Mouse (Mus musculus) midbrain, embryonic 15.5 days (tissue): Measurements from ENCODE around the gene Mst1r. TPM values are rescaled to one million over a fixed set of nuclear protein-coding genes. Genes with fewer than 3 reads are reported as not detected.

Experiments used
- ATAC-seq: fragments of 200-750 bp; cut with Nextera tagmentation; replicated peaks from 2 replicates; pipeline ENCODE4 v1.8.0; 2017; ENCODE audit warnings: moderate TSS enrichment
- H3K27ac ChIP-seq: fragments of 300-500 bp; sonication (generic); 2 replicates; pipeline ENCODE4 v1.5.1; 2015; ENCODE audit warnings: mild to moderate bottlenecking, inconsistent platforms
- H3K27me3 ChIP-seq: fragments of 300-500 bp; sonication (generic); replicated peaks from 2 replicates; pipeline ENCODE4 v1.6.1; 2015; ENCODE audit warnings: inconsistent platforms
- H3K36me3 ChIP-seq: fragments of 300-500 bp; sonication (generic); replicated peaks from 2 replicates; pipeline ENCODE4 v1.6.1; 2015; ENCODE audit warnings: inconsistent platforms
- H3K4me1 ChIP-seq: fragments of 300-500 bp; sonication (generic); 2 replicates; pipeline ENCODE4 v1.6.1; 2015; ENCODE audit warnings: inconsistent platforms
- H3K4me2 ChIP-seq: fragments of 300-500 bp; sonication (generic); 2 replicates; pipeline ENCODE4 v1.6.1; 2015; ENCODE audit warnings: inconsistent platforms, mild to moderate bottlenecking, moderate library complexity
- H3K4me3 ChIP-seq: fragments of 300-500 bp; sonication (generic); 2 replicates; pipeline ENCODE4 v1.5.1; 2015; ENCODE audit warnings: mild to moderate bottlenecking, inconsistent platforms
- H3K9ac ChIP-seq: fragments of 300-500 bp; sonication (generic); 2 replicates; pipeline ENCODE4 v1.6.1; 2015; ENCODE audit warnings: mild to moderate bottlenecking, inconsistent platforms
- H3K9me3 ChIP-seq: fragments of 300-500 bp; sonication (generic); 2 replicates; pipeline ENCODE4 v1.6.1; 2016; ENCODE audit warnings: inconsistent platforms
- WGBS: fragments of 180-500 bp; shearing (Covaris S2); methylation state at CpG from one replicate; pipeline ENCODE4 v1.1.7; 2015; ENCODE audit warnings: mixed read lengths; 5-methylcytosine and 5-hydroxymethylcytosine counted together
- polyA plus RNA-seq: library from polyadenylated mRNA; unstranded; fragments of >200 nt; fragmentation: Nextera tagmentation; extraction: Ambion mirVana; gene quantifications from 2 replicates; pipeline ENCODE4 v1.2.1, GENCODE M21; 2015

The Mst1r gene
- polyA plus RNA-seq, 1 experiment from 2014 or later: 1.9 TPM

DNA sequence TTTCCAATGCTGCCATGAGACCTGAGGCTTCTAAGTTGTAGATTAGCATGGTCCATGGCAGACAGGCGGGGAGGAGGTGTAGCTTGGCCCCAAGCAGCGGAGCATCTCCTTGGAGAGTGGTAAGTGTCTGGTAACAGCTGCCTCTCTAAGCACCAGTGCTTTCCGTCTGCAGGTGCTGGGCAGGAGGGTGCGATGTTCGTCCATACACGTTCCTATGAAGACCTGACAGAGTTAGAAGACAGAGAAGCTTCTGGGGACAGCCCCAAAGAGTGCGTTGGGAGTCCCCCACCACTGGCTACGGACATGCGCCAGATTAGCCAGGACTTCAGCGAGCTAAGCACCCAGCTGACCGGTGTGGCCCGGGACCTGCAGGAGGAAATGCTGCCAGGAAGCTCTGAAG, 6.8 kb upstream of the Mst1r start:
- Histone ChIP-seq H3K36me3 (peaks cover 9% of the 10 kb centered on the region; the same call in 1 of the 2 replicates), H3K27me3 (peaks cover 14% of the 10 kb centered on the region), H3K4me1 (peaks cover 10% of the 10 kb centered on the region), H3K9ac (no peak overlapping the region), H3K4me2 (no peak overlapping the region), H3K4me3 (no peak overlapping the region), H3K9me3 (no peaks in the 10 kb centered on the region), H3K27ac (no peak overlapping the region)
- WGBS: 65% methylated on average over 12 of the region's 12 CpGs
- no peak for ATAC-seq

DNA sequence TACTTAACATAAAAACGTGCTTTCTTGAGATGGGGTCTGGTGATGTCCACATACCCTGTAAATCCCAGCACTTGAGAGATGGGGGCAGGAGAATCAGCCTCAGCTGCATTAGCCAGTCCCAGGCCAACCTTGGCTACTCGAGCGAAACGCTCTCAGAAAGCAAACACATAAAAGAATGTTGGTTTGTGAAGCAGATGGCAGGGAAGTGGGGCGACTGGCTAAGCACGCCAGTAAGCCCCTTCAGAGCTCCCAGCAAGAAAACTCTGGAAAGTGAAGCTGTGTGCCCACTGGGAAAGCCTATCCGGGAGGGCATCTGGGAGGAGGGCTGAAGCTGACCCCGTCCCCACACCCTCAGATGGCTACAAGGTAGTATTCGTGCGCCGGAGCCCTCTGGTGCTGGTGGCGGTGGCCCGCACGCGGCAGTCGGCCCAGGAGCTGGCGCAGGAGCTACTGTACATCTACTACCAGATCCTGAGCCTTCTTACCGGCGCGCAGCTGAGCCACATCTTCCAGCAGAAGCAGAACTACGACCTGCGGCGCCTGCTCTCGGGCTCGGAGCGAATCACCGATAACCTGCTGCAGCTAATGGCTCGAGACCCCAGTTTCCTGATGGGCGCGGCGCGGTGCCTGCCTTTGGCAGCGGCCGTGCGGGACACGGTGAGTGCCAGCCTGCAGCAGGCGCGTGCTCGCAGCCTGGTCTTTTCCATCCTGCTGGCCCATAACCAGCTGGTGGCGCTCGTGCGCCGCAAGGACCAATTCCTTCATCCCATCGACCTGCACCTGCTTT, 5.6 kb upstream of the Mst1r start:
- Histone ChIP-seq H3K4me3 (peak overlapping the region; percentile 36), H3K9ac (peak overlapping the region; percentile 51), H3K27ac (peak overlapping the region; percentile 54; the same call in 1 of the 2 replicates), H3K4me2 (peak overlapping the region; percentile 62), H3K9me3 (no peaks in the 10 kb centered on the region), H3K4me1 (peaks cover 10% of the 10 kb centered on the region), H3K27me3 (peaks cover 14% of the 10 kb centered on the region), H3K36me3 (peaks cover 9% of the 10 kb centered on the region; the same call in 1 of the 2 replicates)
- ATAC-seq: peak; percentile 62
- 3% methylated on average over 44 of the region's 44 CpGs for WGBS

DNA sequence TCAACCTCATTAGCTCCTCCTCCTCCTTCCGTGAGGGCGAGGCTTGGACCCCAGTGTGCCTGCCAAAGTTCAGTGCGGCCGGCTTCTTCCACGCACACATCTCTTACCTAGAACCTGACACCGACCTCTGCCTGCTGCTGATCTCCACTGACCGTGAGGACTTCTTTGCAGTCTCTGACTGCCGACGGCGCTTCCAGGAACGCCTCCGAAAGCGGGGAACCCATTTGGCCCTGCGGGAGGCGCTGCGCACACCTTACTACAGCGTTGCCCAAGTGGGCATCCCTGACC, 5.1 kb upstream of the Mst1r start:
- H3K4me3 ChIP-seq: peak overlapping the region; percentile 36; the same call in 1 of the 2 replicates
- peaks cover 14% of the 10 kb centered on the region for H3K27me3 ChIP-seq
- peaks cover 13% of the 10 kb centered on the region for H3K4me1 ChIP-seq
- H3K27ac ChIP-seq: no peak overlapping the region
- H3K36me3 ChIP-seq: peaks cover 9% of the 10 kb centered on the region; the same call in 1 of the 2 replicates
- 0 out of 2 replicates have a peak, but pooled peaks have one; percentile 8 for ATAC-seq
- H3K9ac ChIP-seq: peak overlapping the region; percentile 51; the same call in 1 of the 2 replicates
- peak overlapping the region; percentile 62 for H3K4me2 ChIP-seq
- H3K9me3 ChIP-seq: no peaks in the 10 kb centered on the region
- 13% methylated on average over 17 of the region's 17 CpGs for WGBS

DNA sequence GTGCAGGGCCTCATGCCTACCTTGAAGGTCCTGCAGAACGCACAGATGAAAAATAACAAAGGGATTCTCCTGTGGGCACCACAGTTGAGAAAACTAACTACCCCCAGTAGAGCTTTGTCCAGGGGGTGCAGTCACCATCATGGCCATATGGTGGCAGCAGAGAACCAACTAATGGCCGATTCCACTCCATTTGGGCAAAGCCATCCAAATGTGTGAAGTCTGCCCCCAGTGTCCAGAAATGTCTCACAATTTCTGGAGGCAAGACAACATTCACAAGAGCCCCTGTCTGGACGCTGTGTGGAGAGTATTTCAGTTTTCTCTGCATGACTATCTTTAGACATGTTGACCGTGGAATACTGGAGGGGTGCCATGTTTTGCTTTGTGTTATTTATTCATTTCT, 1.9 kb upstream of the Mst1r start:
- Histone ChIP-seq H3K27ac (0 out of 2 replicates have a peak overlapping the region, but pooled peaks have one; percentile 7), H3K9me3 (no peaks in the 10 kb centered on the region), H3K36me3 (0 out of 2 replicates have a peak, but pooled peaks cover 5% of the 10 kb centered on the region), H3K4me1 (peaks cover 23% of the 10 kb centered on the region), H3K27me3 (peaks cover 9% of the 10 kb centered on the region), H3K4me2 (no peak overlapping the region), H3K4me3 (no peak overlapping the region), H3K9ac (no peak overlapping the region)
- ATAC-seq: peak; percentile 46
- WGBS: 4% methylated on average over 4 of the region's 4 CpGs

DNA sequence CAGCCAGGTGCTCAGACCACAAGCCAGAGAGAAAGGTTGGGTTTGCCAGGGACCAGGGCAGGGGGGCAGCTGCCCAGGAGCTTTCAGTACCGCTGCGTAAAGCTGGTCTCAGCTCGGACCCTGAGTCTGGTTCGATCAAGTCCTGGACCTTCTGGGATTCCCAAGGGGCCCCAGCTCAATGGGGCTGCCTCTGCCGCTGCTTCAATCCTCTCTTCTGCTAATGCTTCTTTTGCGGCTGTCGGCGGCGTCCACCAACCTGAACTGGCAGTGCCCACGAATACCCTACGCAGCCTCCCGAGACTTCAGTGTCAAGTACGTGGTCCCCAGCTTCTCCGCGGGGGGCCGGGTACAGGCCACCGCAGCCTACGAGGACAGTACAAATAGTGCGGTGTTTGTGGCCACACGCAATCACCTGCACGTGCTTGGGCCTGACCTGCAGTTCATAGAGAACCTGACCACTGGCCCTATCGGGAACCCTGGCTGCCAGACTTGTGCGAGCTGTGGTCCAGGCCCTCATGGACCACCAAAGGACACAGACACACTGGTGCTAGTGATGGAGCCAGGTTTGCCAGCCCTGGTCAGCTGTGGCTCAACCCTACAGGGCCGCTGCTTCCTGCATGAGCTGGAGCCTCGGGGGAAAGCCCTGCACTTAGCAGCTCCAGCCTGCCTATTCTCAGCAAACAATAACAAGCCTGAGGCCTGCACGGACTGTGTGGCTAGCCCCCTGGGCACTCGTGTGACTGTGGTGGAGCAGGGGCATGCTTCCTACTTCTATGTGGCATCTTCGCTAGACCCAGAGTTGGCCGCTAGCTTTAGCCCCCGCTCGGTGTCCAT, 511 bp downstream of the Mst1r start:
- Histone ChIP-seq H3K9ac (peak overlapping the region; percentile 18), H3K27me3 (no peaks in the 10 kb centered on the region), H3K36me3 (no peaks in the 10 kb centered on the region), H3K4me2 (peak overlapping the region; percentile 48), H3K9me3 (no peaks in the 10 kb centered on the region), H3K27ac (no peak overlapping the region), H3K4me1 (peaks cover 13% of the 10 kb centered on the region; the same call in 1 of the 2 replicates), H3K4me3 (peak overlapping the region; percentile 23)
- 42% methylated on average over 31 of the region's 31 CpGs for WGBS
- ATAC-seq: no peak

DNA sequence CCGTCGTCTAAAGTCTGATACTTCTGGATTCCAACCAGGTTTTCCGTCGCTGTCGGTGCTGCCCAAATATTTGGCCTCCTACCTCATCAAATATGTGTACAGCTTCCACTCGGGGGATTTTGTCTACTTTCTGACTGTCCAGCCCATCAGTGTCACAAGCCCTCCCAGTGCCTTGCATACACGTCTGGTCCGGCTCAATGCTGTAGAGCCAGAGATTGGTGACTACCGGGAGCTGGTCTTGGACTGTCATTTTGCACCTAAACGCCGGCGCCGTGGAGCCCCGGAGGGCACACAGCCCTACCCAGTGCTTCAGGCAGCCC, 1.1 kb downstream of the Mst1r start:
- no peaks in the 10 kb centered on the region for H3K27me3 ChIP-seq
- H3K4me2 ChIP-seq: no peak overlapping the region
- no peaks in the 10 kb centered on the region for H3K36me3 ChIP-seq
- no peak overlapping the region for H3K27ac ChIP-seq
- WGBS: 84% methylated on average over 14 of the region's 14 CpGs
- H3K9ac ChIP-seq: no peak overlapping the region
- H3K4me1 ChIP-seq: peaks cover 13% of the 10 kb centered on the region; the same call in 1 of the 2 replicates
- no peak for ATAC-seq
- H3K4me3 ChIP-seq: no peak overlapping the region
- no peaks in the 10 kb centered on the region for H3K9me3 ChIP-seq

DNA sequence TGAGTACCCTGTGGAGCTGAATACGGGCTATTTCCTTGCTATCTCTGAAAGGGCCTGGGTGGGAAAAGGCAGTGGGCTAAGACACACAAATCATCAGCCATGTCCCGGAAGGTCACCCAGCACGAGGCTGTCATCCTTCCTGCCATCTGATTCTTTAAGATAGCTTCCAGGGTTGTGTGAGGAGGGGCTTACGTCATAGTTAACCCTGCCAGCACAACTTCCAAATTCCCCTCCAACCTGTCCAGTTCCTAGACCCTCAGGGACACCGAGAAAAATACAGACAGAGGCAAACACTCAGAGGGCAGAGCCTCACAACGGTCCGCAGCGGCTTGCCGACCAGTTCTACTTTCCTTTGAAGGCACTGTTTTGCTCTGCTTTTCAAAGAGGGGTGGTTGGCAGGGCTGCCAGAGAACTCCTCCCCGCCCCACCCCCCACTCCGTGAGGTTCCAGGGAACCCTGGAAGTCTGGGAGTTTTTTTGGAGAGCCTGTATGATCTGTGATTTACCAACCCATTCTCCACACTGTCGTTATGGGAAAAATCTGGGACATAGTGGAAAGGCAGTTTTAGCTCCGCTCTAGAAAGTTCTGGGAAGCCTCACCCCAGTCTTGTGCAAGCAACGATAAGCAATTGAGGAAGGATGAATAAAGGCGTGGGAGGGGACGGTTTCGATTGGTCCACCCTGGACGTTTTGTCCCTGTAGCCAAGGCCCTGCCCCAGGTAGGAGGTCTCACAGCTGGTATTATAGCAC, 1.9 kb downstream of the Mst1r start:
- H3K4me3 ChIP-seq: no peak overlapping the region
- H3K4me2 ChIP-seq: no peak overlapping the region

DNA sequence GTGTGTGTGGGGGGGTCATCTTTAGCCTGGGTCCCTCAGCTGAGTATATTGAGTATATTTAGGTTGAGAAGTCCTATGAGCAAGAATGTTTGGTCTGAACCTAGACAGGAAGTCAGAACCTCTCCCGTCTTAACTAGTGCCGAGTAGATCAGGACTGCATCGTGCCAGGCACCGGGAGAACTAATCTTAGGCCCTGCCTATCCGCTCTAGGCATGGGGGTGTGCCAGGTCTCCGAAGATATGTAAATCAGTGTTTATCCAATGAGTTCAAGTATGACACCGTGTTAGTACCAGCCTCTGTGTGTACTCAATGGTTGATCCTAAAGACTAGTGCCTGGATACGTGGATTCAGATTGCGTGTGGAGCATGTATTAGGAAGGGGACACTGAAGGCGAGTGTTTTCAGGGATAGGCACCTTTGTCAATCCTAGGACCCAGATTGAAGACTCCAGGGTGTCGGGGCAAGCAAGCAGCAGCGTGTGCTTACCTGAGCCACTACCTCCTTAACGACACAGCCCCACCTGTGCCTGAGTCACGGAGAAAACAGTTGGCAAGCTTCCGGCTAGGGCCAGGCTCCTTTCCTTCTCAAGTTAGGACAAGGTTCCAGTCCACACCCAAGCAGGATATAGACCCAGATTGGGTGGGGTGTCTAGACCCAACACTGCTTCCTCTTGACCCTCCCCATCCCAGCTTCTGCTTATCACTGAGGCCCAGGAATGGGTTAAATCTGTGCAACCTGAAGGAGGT, 3.5 kb downstream of the Mst1r start:
- H3K4me3 ChIP-seq: no peak overlapping the region
- no peak for ATAC-seq
- WGBS: 87% methylated on average over 15 of the region's 15 CpGs

More for the DNA sequence above, 1.9 kb downstream of the Mst1r start:
- H3K9me3 ChIP-seq: no peaks in the 10 kb centered on the region
- no peak overlapping the region for H3K9ac ChIP-seq
- 30% methylated on average over 18 of the region's 18 CpGs for WGBS
- H3K27me3 ChIP-seq: no peaks in the 10 kb centered on the region
- no peak overlapping the region for H3K27ac ChIP-seq
- no peak for ATAC-seq
- H3K36me3 ChIP-seq: no peaks in the 10 kb centered on the region
- H3K4me1 ChIP-seq: peaks cover 13% of the 10 kb centered on the region; the same call in 1 of the 2 replicates

DNA sequence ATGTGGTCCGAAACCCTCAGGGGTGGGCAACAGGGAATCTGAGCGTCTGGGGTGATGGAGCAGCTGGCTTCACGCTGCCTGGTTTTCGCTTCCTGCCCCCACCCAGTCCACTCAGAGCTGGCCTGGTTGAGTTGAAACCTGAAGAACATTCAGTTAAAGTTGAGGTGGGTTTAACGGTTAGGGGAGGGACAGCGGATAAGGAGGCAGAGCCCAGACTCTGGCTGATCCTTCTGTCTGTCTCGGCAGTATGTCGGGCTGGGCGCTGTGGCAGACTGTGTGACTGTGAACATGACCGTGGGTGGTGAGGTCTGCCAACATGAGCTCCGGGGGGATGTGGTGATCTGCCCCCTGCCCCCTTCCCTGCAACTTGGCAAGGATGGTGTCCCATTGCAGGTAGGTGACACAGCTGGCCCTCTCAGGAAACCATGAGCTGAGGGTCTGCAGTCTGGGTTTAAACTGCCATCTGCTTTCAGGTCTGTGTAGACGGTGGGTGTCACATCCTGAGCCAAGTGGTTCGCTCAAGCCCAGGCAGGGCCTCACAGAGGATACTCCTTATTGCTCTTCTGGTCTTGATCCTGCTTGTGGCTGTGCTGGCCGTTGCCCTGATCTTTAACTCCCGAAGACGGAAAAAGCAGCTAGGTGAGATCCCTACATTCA, 8.2 kb downstream of the Mst1r start:
- ATAC-seq: no peak
- no peak overlapping the region for H3K4me2 ChIP-seq
- no peaks in the 10 kb centered on the region for H3K9me3 ChIP-seq
- no peak overlapping the region for H3K4me3 ChIP-seq
- H3K27me3 ChIP-seq: no peaks in the 10 kb centered on the region
- no peak overlapping the region for H3K27ac ChIP-seq
- H3K4me1 ChIP-seq: peaks cover 13% of the 10 kb centered on the region
- WGBS: 83% methylated on average over 16 of the region's 16 CpGs
- no peaks in the 10 kb centered on the region for H3K36me3 ChIP-seq
- no peak overlapping the region for H3K9ac ChIP-seq

More for the DNA sequence above, 3.5 kb downstream of the Mst1r start:
- Histone ChIP-seq H3K36me3 (no peaks in the 10 kb centered on the region), H3K27ac (no peak overlapping the region), H3K9ac (no peak overlapping the region), H3K4me2 (no peak overlapping the region), H3K9me3 (no peaks in the 10 kb centered on the region), H3K4me1 (peaks cover 13% of the 10 kb centered on the region; the same call in 1 of the 2 replicates), H3K27me3 (no peaks in the 10 kb centered on the region)

DNA sequence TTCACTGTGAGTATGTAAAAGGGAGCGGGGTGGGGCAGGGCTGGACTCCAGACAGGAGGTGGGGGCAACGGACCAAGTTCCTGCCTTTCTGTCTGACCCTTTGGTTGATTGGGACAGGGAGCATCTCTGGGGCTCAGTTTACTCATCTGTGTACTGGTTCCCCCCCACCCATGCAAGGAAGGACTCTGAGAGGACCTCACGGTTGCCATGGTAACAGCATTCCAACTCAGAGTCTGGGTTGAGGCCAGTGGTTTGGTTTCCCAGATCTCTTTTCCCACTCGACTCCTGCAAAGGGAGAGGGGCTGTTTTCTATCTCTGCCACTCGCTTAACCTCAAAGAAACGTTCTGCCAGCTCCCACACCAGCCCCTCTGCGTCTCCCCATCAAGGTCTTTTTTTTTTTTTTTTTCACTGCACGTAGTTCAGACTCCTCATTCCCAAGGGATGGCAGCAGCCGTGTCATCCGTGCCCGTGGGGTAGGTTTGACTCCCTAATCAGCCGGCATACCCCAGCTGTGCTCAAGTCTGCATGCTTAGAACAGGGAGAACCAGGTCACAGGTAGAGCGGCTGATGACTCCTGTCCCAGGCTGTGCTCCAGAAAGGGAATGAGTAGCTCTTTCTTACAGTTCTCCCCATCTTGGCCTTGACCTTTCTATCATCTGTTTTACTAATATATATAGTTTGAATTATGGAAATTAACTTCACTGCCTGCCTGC, 11.4 kb downstream of the Mst1r start:
- H3K36me3 ChIP-seq: no peaks in the 10 kb centered on the region
- H3K4me3 ChIP-seq: no peak overlapping the region
- peaks cover 13% of the 10 kb centered on the region for H3K4me1 ChIP-seq
- no peaks in the 10 kb centered on the region for H3K9me3 ChIP-seq
- peak overlapping the region; percentile 16; the same call in 1 of the 2 replicates for H3K27ac ChIP-seq
- H3K9ac ChIP-seq: no peak overlapping the region
- ATAC-seq: peak; percentile 58
- 0 out of 2 replicates have a peak overlapping the region, but pooled peaks have one; percentile 19 for H3K4me2 ChIP-seq
- no peaks in the 10 kb centered on the region for H3K27me3 ChIP-seq
- 33% methylated on average over 13 of the region's 13 CpGs for WGBS
